Mouse (Mus musculus) urinary bladder, postnatal 36 days (tissue): ENCODE measurements at regions not wholly inside any gene's neighbourhood (a gene's known extent, or its start where the extent isn't known, plus 50 kb on each side); places are given as distances from the start of the nearest gene placed in this dataset.

ENCODE experiments used
- DNase-seq, 2 experiments: peaks; one replicate each; pipeline ENCODE4 v3.0.0; 2022; ENCODE audit warnings: low spot score in 2 of 2, mixed read lengths in 1 of 2

DNA sequence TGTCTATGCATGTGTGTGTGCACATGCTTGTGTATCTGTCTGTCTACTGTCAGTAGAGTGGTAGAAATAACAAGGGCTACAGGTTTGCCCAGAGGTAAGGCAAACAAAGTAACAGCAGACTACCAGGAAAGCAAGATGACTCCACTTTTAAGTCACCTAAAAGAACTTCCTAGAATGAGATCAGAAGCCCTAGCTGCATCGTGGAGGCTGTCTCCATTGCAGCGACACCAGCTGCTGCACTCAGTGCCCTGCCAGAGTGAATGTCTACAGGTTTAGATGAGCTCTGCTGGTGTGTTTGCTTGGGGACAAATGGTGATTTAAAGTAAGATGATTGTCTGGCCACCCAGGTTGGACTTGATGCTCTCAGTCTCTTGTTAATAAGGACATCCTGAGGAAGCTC lies 50.6 kb upstream of the Dusp10 start:
- DNase-seq = no peak

- no peak for DNase-seq
These were observed 49.8 kb upstream of the Dusp10 start for GRCm38 (mm10) chr1:183963286-183963685.
